In the genomic region with DNA sequence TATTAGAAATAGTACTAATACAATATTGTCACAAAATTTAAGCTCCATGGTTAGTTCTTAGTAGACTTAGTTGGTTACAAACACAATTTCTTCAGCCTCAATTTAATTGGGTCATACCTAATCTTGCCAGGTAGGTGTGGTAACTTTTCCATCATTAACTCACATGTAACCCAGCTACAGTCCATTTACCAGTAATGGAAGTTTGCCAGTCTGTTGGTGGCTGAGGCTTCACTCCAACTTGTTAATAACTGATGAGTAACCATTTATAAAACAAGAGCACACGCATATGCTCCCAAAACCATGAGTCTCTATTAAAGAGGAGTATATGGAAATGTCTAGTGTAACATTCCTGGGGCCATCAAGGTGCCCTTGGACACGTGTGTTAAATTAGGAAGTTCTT, we compare ENCODE assay signal across 28 mouse cellular contexts. TPM values are rescaled to one million over a fixed set of nuclear protein-coding genes. Genes with fewer than 3 reads are reported as not detected.
"Had no signal": no experiment of that assay in that cellular context is flagged by ENCODE, and none has a peak within 500 bp of the region (broad histone marks: within the 10 kb centered on the region; RNA-seq: fewer than 3 reads in every experiment).

No protein-coding gene starts in this region.

- DNase-seq: forebrain, postnatal 0 days; gastrocnemius, postnatal 14 days; gastrocnemius, postnatal 36 days; heart, adult 11 months; heart, adult 2 months; heart, postnatal 14 days; heart, postnatal 36 days; liver; liver, embryonic 13.5 days; liver, postnatal 0 days had no signal

- H3K4me2 ChIP-seq: heart, embryonic 11.5 days; heart, embryonic 13.5 days; heart, embryonic 15.5 days; hindbrain, embryonic 14.5 days; intestine, embryonic 15.5 days; limb, embryonic 12.5 days; liver, embryonic 11.5 days; liver, embryonic 13.5 days; liver, embryonic 15.5 days had no signal

- H3K4me3 ChIP-seq: heart, adult 2 months; heart, embryonic 13.5 days; heart, embryonic 15.5 days; intestine, embryonic 15.5 days; layer of hippocampus, adult 2 months; left cerebral cortex, adult 2 months; limb, embryonic 10.5 days; limb, embryonic 12.5 days; liver, embryonic 13.5 days; liver, embryonic 15.5 days had no signal

- H3K9me3 ChIP-seq: heart, embryonic 13.5 days; heart, embryonic 15.5 days; intestine, embryonic 15.5 days; limb, embryonic 10.5 days; limb, embryonic 12.5 days; liver, embryonic 13.5 days; liver, embryonic 15.5 days had no signal

- ATAC-seq: forebrain, postnatal 0 days; hindbrain, embryonic 16.5 days; inflammation-experienced regulatory T-cells, adult 6 months; intestine, embryonic 15.5 days; intestine, postnatal 0 days; liver, postnatal 0 days had no signal

- H3K27ac ChIP-seq: heart, adult 2 months; heart, embryonic 13.5 days; heart, embryonic 15.5 days; hindbrain, embryonic 14.5 days; intestine, embryonic 15.5 days; layer of hippocampus, adult 2 months; left cerebral cortex, adult 2 months; limb, embryonic 10.5 days; limb, embryonic 12.5 days; liver, embryonic 13.5 days; liver, embryonic 15.5 days had no signal

- H3K27me3 ChIP-seq: heart, embryonic 13.5 days; heart, embryonic 15.5 days; intestine, embryonic 15.5 days; limb, embryonic 12.5 days; liver, embryonic 13.5 days; liver, embryonic 15.5 days had no signal

- H3K36me3 ChIP-seq: heart, embryonic 13.5 days; heart, embryonic 15.5 days; intestine, embryonic 15.5 days; limb, embryonic 10.5 days; limb, embryonic 12.5 days; liver, embryonic 13.5 days; liver, embryonic 15.5 days had no signal

- H3K4me1 ChIP-seq: heart, embryonic 13.5 days; heart, embryonic 15.5 days; intestine, embryonic 15.5 days; limb, embryonic 10.5 days; limb, embryonic 12.5 days; liver, embryonic 13.5 days; liver, embryonic 15.5 days had no signal

- H3K9ac ChIP-seq: forebrain, postnatal 0 days; heart, embryonic 13.5 days; heart, embryonic 15.5 days; hindbrain, embryonic 14.5 days; intestine, embryonic 15.5 days; limb, embryonic 12.5 days; liver, embryonic 13.5 days; liver, embryonic 15.5 days; liver, postnatal 0 days had no signal

RNA-seq across cellular contexts. Expression of a gene that starts 25.9 kb away (rescaled TPM):
- polyA plus RNA-seq: forebrain, postnatal 0 days; heart, adult 2 months; heart, embryonic 11.5 days; heart, embryonic 13.5 days; heart, embryonic 15.5 days; heart, postnatal 0 days; hindbrain, embryonic 11.5 days; hindbrain, embryonic 14.5 days; hindbrain, embryonic 16.5 days; inflammation-experienced regulatory T-cells, adult 6 months; intestine, embryonic 15.5 days; intestine, postnatal 0 days; kidney, embryonic 16.5 days; limb, embryonic 10.5 days; limb, embryonic 12.5 days; limb, embryonic 14.5 days; liver, embryonic 11.5 days; liver, embryonic 13.5 days; liver, embryonic 15.5 days; liver, postnatal 0 days had no signal
